Mouse (Mus musculus) urinary bladder, adult 18-20 months (tissue): ENCODE results near the gene Treml2.
"Not testable (repeated sequence)": the region's sequence is repeated elsewhere in the genome, so short reads cannot be mapped to it uniquely, and the experiment has no call there.

Experiments
- DNase-seq, 2 experiments: peaks; one replicate each; pipeline ENCODE4 v3.0.0; 2022; ENCODE audit warnings: low spot score in 2 of 2, mixed read lengths in 2 of 2

Gene Treml2

DNA sequence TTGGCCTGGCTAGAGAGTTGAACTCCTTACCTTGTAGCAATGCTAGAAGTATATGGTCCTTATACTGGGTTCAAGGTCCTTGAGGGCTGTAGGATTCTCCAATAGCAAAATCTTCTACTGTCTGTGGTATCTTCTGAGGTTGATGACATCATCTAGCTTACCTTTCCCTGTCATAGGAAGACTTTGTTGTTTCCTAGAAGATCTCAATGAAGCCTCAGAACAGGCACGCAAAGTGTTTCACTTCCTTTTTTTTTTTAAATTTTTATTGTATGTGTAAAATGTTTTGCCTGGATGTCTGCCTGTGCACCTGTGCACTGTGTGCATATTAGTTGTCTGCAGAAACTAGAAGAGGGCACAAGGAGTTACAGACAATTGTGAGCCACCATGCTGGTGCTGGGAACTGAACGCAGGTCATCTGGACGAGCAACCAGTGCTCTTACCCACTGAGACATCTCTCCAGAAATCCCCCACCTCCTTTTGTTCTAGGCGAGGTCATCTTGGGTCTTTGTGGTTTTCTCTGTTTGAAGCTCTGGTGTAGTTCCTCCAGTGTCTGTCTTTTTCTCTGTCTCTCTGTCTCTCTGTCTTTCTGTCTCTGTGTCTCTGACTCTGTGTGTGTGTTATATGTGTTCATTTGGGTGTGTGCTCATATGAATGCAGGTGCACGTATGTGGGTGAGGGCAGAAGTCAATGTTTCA, 5.7 kb upstream of the Treml2 start:
- DNase-seq = no peak

DNA sequence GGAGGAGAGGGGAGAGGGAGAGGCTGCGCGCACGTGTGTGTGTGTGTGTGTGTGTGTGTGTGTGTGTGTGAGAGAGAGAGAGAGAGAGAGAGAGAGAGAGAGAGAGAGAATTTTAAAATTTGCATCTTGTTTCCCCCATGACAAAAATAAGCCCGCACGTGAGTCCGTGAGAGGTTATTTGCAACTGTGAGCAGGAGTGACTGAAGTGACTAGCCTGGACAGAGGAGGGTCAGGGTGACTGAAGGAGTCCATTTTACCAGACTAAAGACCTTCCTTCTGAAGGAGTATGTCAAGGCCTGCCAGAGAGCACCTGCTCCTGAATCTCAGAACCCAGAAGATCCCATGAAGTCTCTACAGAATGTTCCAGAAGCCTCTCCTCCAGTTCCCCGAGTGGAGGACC, 458 bp downstream of the Treml2 start:
- DNase-seq = no peak

DNA sequence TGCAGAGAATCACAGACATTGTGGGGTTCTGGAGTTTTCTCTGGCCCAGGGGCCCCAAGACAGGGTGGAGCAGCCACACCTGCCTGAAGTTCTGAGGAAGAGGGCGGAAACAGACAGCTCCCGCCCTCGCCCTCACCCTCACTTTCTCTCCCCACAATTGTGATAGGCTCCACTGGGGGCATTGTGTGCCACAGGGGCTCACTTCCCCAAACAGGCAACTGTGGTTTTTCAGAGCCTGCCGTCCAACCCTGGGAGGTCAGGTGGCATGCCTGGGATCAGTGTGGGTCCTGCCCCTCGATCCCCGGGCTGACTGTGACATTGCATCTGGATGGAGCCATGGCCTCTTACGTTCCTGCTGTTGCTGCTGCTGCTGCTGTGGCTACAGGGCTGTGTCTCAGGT, 901 bp downstream of the Treml2 start:
- no peak for DNase-seq

DNA sequence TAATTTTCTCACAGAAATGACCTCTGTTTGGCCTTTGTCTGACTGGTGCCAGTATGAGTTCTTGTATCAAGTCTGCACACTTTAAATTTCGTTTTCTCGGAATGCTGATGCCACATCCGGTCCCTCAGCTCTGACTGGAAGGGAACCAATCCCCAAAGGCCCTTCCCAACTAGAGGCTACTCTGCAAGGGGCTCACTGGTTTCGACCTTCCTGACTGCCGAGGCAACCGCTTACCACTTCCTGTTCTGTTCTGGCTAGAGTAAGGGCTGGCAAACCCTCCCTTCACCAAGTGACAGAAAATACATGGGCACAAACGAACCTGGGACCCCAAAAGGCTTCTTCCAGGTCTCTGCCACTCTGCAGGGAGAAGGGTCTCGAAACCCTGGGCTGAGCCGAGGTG, 1.6 kb downstream of the Treml2 start:
- DNase-seq = no peak

DNA sequence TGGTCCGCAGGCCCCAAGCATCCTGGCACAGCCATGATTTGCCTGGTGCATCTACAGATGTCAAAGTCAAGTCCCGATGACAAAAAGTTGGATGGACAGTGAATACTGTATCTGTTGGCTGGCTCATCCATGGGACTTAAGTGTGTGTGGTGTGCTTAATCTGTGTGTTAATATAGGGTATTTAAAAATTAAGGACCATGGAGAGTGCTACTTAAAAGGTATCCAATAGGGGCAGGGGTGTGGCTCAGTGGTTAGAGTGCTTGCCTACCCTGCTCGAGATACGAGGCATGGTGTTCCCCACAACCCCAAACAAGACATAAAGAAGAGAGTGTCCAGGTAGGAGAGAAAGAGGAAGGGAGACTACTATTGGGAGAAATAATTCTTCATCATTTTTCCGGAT, 2.5 kb downstream of the Treml2 start:
- no peak for DNase-seq

DNA sequence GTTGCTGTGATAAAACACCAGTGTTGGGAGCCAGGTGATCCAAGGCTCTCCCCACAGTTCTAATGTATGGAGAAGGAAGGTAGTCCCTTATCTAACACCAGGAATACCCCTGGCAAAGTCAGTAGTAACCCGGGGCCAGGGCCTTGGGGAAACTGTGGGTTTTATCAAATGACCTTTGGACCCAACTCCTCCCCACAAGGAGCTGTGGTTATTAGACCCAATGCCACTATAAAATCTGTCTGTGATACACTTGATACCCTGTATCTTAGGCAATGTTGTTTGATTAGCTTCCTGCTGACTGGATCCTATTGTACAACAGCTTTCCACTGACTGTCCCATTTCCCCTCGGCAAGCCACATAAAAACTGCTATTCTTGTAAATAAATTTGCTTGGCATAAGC, 12.8 kb downstream of the Treml2 start:
- DNase-seq = no peak

DNA sequence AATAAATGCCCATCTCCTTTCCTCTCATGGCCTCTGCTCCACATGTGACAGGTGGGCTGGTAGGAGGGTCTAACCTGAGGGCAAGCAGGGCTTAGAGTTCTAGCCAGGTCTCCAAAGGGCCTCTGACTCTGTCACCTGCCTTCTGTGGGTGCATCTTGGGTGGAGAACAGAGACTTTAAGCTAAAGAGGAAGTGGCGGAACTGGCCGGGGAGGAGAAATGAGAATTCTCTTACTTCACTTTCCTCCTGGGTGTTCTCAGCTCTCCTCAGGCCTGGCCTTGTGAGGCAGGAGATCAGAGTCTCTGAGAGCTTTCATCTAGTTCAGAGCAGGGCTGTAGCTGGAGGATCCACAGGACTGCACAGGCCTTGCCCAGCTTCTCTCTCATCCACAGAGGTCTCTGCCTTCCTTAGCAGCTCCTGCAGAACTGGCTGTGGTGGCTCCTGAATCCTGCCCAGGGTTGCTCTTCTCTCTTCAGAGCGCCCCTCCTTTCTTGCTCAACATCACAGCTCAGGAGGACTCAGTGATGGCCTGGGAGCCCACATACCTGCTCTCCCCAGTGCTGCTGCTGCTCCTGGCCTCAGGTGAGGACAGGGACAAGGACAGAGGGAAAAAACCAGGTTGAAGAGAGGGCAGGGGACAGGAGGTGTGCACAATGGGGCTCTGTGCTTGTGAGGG, 16.7 kb downstream of the Treml2 start, which contains the start of gene B430306N03Rik:
Gene B430306N03Rik, plus strand, starts transcription at position 237 of the 675 bp plus-strand sequence.
- not testable (repeated sequence) for DNase-seq

DNA sequence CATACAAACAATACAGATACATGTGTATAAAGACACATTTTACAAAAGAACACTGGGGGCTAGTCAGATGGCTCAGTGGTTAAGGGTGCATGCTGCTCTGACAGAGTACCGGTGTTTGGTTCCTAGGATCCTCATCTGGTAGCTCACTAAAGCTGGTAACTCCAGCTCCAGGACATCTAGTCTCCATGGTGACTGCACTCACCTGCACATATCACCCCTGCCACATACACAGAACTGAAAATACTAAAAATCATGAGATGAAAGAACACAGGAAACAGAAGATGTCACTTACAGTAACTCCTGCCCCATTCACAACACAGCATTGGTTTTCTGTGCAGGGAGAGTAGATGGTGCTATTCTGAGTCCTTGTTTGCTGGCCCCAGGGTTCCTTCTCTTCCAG, 19.4 kb downstream of the Treml2 start:
- DNase-seq = no peak

DNA sequence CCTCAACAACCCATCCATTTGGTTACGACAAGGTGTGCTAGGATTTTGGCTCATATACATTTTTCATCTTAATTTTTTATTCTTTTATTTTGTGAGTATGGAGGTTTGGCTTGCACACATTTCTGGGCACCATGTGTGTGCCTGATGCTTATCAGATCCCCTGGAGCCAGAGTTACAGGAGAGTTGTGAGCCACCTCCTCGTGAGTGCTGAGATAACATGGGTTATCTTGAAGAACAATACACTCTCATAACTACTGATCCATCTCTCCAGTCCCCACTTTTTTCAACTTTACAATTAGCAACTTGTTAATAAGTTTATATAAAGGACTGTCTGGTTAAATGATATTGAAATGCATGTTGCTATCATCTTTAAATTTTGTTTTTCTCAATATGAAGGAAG, 22.0 kb downstream of the Treml2 start:
- no peak for DNase-seq

DNA sequence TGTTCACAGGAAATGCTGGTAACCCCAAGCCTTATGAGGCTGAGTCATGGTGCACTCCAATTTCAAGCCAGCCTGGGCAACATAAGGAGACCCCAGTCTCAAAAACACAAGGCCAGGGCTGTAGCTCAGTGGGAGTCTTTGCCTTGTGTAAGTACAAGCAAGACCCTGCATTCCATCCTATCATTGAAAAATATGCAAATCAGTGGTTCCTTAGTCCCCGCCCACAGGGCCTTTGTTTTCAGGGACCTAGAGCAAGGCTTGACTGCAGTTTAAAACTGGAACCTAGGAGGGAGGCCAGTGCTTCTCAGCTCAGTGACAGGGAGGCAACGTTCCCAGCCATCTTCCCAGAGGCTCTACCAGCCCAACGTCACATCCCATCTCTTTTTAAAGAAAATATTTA, 23.9 kb downstream of the Treml2 start:
- DNase-seq = no peak

DNA sequence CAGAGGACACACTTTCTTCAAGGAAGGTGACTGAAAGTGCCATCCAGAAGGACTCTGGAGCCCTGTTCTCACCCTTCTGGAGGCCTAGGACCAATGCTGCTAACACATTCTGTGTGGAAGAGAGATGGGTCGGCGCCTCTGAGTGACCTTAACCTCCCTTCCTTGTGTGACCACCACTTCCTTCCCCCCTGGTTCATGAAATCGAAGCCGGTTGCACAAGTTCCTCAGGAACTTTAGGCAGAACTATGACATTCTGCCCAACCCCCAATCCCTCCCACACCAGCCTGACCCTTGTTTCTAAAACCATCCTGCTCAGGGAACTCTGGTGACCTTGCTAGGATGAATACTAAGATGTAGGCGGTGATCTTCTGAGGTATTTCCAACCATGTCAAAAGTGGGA, 25.0 kb downstream of the Treml2 start:
- no peak for DNase-seq

DNA sequence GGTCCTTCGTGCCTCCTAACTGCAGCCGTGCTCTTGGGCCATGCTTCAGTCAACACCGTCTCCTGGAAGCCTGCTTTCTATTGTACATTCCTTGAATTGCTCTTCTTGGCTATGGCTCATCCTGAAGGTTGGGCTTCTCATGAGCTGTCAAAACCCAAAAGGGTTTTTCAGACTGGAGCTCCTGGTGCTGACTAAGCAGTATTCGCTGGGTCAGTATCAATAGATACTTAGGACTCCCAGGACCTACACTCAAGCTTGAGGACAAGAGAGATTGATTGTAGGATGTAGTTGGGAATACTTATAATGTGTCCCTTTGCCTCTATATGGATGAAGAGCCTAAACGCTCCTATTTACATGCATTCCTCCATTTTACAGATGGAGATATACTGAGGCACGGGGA, 25.8 kb downstream of the Treml2 start:
- DNase-seq = no peak

DNA sequence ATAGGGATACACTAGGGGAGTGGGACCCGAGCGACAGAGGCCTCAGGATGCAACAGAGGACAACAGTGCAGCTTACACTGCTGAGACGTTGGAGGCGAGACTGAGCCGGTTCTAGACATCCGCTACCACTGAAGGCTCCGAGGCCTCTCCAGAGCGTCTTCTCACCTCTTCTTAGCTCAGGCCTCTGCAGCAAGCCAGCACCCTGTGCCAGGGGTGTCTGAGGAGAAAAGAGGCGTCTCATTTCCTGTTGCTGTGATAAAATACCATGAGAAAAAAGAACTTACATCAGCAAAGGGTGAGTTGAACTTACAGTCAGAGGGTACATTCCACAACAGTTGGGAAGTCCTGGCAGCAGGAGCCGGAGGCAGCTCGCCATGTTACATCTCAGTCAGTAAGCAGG, 26.3 kb downstream of the Treml2 start:
- DNase-seq = no peak

DNA sequence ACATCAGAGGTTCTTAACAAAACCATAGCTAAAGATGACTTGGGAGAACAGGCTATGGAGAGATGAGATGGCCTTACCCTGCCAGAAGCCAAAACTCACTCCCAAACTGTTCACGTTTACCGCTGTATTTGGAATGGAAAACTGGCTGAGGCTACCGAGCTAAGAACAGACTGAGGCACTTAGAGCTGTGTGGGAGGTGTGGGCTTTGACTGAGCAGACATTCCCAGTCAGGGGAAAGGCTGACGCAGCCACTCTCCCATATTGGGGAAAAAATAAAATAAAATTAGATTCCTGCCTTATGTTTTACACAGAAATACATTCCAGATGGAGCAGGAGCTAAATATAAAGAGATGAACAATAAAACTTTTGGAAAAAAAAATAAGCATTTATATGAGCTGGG, 27.4 kb downstream of the Treml2 start:
- DNase-seq = no peak

DNA sequence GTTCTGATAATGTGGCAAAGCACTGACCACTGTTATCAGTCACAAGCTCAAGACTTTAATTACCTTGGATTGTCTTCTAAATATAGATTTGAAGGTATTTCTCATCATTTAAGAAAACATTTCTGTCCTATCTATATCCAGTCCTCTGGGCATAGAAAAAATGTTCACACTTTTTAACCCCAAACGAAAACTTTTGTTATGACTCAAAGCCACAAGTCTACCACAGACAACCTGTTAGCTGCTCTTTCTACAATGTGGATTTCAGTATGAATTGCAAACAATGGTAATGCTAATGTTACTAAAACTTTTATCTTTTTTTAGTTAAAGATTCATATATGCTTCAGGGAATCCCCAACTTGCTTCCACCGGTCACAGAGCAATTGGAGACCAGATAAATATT, 33.2 kb downstream of the Treml2 start:
- DNase-seq = no peak

DNA sequence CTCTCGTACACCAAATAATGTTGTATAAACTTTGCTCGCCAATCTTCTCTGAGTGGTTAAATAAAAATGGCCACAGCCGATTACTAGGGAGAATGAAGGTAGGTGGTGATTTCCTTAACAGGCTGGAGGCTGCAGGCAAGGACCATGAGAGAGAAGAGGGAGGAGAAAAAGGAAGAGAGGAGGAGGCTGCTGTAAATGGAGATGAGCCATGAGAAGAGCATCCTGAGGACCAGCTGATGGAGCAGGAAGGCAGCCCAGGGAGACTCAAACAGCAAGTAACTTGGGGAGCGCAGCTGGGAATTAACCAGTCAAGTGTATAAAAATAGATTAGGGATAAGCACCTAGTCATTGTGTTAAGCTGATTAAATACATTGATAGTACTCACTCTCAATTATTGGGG, 34.9 kb downstream of the Treml2 start:
- no peak for DNase-seq

DNA sequence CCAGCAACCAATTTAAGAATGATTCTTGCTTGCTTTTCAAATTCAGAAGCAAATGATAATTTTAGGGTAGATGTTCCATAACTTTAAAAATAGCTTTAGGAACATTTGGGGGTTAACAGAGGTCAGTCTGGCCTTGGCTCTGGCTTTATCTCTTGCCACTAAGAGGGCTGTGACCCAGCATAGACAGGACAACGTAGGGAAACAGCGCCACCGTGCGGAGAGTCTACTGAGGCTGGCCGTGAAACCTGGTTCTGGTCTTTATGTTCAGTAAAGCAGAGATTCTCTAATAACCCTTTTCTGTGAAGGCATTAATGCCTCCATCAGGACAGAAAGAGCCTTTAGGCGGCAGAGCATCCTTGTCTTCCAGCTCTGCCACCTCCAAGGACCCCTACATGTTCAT, 37.6 kb downstream of the Treml2 start:
- peak; percentile 61 to 62 for DNase-seq

DNA sequence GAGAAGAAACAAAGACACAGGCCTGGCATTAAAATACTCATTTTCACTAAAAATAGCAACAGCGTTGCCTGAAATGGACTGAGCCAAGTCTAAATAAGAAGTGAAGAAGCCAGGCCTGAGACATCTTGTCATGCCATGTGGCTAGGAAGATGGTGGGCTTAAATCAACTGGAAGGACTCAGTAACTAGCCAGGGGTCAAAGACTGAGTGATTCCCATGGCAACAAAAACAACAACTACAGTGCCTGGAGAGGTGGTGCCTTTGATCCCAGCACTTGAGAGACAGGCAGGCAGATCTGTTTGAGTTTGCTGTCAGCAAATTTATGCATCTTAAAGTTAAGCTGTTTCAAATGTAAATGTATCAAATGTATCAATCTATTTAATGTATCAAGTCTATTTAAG, 41.0 kb downstream of the Treml2 start:
- no peak for DNase-seq

DNA sequence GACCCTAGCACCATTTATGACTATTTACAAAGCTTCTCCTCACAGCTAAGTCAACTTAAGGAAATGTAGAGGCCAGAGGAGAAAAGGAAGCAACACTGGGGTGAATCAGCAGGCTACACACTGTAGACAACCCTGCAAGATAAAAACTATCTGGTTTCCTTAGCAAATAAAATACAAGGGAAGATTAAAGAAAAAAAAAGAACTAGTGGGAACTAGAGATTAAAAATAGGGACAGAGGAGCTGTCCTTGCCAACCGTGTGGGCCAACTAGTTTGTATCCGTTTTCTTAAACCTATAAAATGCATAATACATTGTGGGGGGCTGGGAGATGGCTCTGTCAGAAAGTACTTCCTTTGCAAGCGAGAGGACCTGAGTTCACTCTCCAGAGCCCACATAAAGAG, 42.6 kb downstream of the Treml2 start:
- DNase-seq = no peak

DNA sequence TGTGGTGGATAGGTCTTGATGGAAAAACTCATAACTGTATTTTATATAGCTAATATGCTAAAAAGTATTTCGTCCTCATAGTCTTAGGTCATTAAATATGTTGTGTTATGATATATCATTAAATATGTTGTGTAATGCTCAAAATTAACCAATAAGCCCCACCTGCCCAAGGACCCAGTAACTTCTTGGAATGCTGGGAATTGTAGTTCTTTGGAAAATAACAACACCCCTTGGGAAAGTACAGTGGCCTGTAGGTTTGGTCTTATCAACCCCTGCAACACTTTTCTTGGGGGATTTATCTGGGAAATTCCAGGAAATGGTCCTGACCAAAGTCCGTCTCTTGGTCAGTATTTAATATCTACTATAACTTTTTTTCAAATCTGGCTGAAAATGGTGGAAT, 43.8 kb downstream of the Treml2 start:
- no peak for DNase-seq

DNA sequence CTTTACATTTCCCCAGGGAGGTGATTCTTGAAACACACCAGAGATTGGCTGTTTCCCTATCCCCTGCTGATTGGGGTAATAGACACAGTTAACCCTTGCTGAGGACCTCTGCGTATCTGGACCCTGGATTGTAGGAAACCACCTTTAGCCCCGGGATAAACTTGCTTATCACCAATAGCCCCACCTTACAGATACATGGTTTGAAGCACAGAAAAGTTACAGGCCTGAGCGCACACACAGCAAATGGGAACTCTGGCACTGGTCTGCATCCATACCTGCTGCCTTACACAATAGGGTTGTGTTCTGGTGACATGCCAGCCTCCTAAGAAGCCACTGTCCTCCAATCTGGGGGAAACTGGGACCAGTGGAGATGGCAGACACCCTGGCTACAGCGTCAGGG, 46.5 kb downstream of the Treml2 start:
- DNase-seq = no peak

DNA sequence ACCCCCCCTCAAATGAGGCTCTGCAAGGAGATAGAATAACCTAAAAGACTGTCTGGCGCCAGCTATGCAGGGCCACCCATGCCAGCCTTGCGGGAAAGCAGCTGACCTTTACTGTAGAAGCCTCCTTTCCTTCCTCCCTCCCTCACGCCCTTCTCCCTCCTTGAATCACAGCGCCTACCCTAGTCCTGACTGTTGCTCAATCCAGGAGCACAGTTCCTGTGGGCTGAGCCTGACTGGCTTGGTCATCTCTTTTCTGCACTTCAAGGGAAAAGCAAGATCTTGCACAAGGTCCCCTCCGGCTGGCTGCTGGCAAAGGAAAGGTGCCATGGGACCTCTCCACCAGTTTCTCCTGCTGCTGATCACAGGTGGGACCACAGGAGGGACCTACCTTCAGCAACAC, 46.9 kb downstream of the Treml2 start, which contains the start of gene Trem2:
Gene Trem2, plus strand, starts transcription at position 171 of the 400 bp plus-strand sequence.
- DNase-seq = no peak

DNA sequence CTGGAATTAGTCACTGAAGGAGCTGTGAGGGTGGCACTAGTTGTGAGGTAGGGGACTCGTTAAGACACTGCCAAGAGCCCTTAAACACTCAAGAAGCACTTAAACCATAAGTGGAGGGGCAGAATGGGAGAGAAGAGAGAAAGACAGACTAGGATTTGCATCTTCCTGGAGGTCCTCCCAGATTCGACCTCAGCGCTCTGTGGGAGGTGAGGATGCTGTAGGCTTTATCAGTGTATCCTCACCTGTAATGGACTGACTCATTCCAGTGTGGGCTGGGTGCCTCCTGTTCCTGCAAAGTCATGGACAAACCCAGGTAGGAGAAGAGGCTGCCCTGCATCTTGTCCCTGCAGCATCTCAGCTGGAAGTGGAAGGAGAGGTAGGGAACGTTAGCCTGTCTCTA, 47.5 kb downstream of the Treml2 start:
- no peak for DNase-seq

DNA sequence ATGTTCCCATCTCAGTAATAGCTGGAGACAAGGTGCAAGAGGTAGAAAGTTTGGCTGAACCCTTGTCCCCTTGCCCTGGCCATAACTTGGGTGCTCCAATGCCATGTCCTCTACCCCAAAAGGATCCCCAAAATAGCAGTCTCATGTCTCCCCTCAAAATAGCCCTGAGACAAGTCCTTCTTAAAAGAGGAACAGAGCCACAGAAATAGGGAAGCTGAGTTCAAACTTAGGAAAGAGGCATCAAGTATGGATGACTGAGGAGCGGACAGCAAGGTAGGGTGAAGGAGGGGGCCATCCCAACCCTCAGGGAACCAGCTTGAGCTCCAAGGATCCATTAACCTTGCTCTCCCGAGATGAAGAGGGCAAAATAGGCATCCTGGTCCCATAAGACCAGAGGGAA, 48.0 kb downstream of the Treml2 start:
- no peak for DNase-seq
